Mouse (Mus musculus): ENCODE measurements at regions not wholly inside any gene's neighbourhood (a gene's known extent, or its start where the extent isn't known, plus 50 kb on each side); places are given as distances from the start of the nearest gene placed in this dataset.

GRCm38 (mm10) chr9:61670986-61671385 is 243.4 kb downstream of the Rplp1 start:
- ATAC-seq = no peak
- H3K4me3 ChIP-seq (replicated peaks; ENCODE audit: low read length) = no peak overlapping the region

GRCm38 (mm10) chr9:61669729-61670520 is 244.4 kb downstream of the Rplp1 start:
- H3K4me3 ChIP-seq (replicated peaks; ENCODE audit: low read length) = no peak overlapping the region
- no peaks in the 10 kb centered on the region for H3K4me1 ChIP-seq (replicated peaks; ENCODE audit: control insufficient read depth, insufficient read depth, low read length)
- no peaks in the 10 kb centered on the region for H3K27me3 ChIP-seq (replicated peaks; ENCODE audit: control insufficient read depth, insufficient read depth, low read length)
- H3K9me3 ChIP-seq (ENCODE audit: control insufficient read depth, low read length) = no peaks in the 10 kb centered on the region
- no peak overlapping the region for H3K9ac ChIP-seq (replicated peaks; ENCODE audit: low read depth, low read length)
- no peak for ATAC-seq
- no peaks in the 10 kb centered on the region for H3K36me3 ChIP-seq (ENCODE audit: control insufficient read depth, insufficient read depth)
- no peak overlapping the region for H3K4me2 ChIP-seq (ENCODE audit: low read length)
- 45% methylated on average over 10 of the region's 10 CpGs for WGBS
- H3K27ac ChIP-seq (ENCODE audit: low read length) = no peak overlapping the region

More at GRCm38 (mm10) chr9:61670986-61671385, 243.4 kb downstream of the Rplp1 start:
- Histone ChIP-seq H3K9ac (replicated peaks; ENCODE audit: low read depth, low read length) (no peak overlapping the region), H3K27ac (ENCODE audit: low read length) (no peak overlapping the region), H3K9me3 (ENCODE audit: control insufficient read depth, low read length) (no peaks in the 10 kb centered on the region), H3K27me3 (replicated peaks; ENCODE audit: control insufficient read depth, insufficient read depth, low read length) (no peaks in the 10 kb centered on the region), H3K36me3 (ENCODE audit: control insufficient read depth, insufficient read depth) (no peaks in the 10 kb centered on the region), H3K4me2 (ENCODE audit: low read length) (no peak overlapping the region), H3K4me1 (replicated peaks; ENCODE audit: control insufficient read depth, insufficient read depth, low read length) (no peaks in the 10 kb centered on the region)
- 84% methylated on average over 4 of the region's 4 CpGs for WGBS

GRCm38 (mm10) chr9:61668723-61669122 is 245.6 kb downstream of the Rplp1 start:
- no peaks in the 10 kb centered on the region for H3K9me3 ChIP-seq (ENCODE audit: control insufficient read depth, low read length)
- ATAC-seq = no peak
- no peak overlapping the region for H3K27ac ChIP-seq (ENCODE audit: low read length)
- H3K4me2 ChIP-seq (ENCODE audit: low read length) = no peak overlapping the region
- 67% methylated on average over 8 of the region's 8 CpGs for WGBS
- H3K9ac ChIP-seq (replicated peaks; ENCODE audit: low read depth, low read length) = no peak overlapping the region
- H3K4me1 ChIP-seq (replicated peaks; ENCODE audit: control insufficient read depth, insufficient read depth, low read length) = no peaks in the 10 kb centered on the region
- H3K4me3 ChIP-seq (replicated peaks; ENCODE audit: low read length) = no peak overlapping the region
- H3K36me3 ChIP-seq (ENCODE audit: control insufficient read depth, insufficient read depth) = no peaks in the 10 kb centered on the region
- no peaks in the 10 kb centered on the region for H3K27me3 ChIP-seq (replicated peaks; ENCODE audit: control insufficient read depth, insufficient read depth, low read length)

GRCm38 (mm10) chr9:61668157-61668697 is 246.1 kb downstream of the Rplp1 start:
- Histone ChIP-seq H3K4me3 (replicated peaks; ENCODE audit: low read length) (no peak overlapping the region), H3K36me3 (ENCODE audit: control insufficient read depth, insufficient read depth) (no peaks in the 10 kb centered on the region), H3K27me3 (replicated peaks; ENCODE audit: control insufficient read depth, insufficient read depth, low read length) (no peaks in the 10 kb centered on the region), H3K9ac (replicated peaks; ENCODE audit: low read depth, low read length) (no peak overlapping the region), H3K4me1 (replicated peaks; ENCODE audit: control insufficient read depth, insufficient read depth, low read length) (no peaks in the 10 kb centered on the region), H3K9me3 (ENCODE audit: control insufficient read depth, low read length) (no peaks in the 10 kb centered on the region), H3K27ac (ENCODE audit: low read length) (no peak overlapping the region), H3K4me2 (ENCODE audit: low read length) (no peak overlapping the region)
- WGBS = 75% methylated on average over 1 of the region's 1 CpGs
- ATAC-seq = no peak

- Histone ChIP-seq H3K4me2 (ENCODE audit: low read length) (no peak overlapping the region), H3K27me3 (replicated peaks; ENCODE audit: control insufficient read depth, insufficient read depth, low read length) (no peaks in the 10 kb centered on the region), H3K4me3 (replicated peaks; ENCODE audit: low read length) (no peak overlapping the region), H3K9ac (replicated peaks; ENCODE audit: low read depth, low read length) (no peak overlapping the region), H3K36me3 (ENCODE audit: control insufficient read depth, insufficient read depth) (no peaks in the 10 kb centered on the region), H3K27ac (ENCODE audit: low read length) (no peak overlapping the region), H3K9me3 (ENCODE audit: control insufficient read depth, low read length) (no peaks in the 10 kb centered on the region), H3K4me1 (replicated peaks; ENCODE audit: control insufficient read depth, insufficient read depth, low read length) (no peaks in the 10 kb centered on the region)
- WGBS = 43% methylated on average over 4 of the region's 4 CpGs
- no peak for ATAC-seq
Measured at GRCm38 (mm10) chr9:61667453-61668074, 246.8 kb downstream of the Rplp1 start.

- 99% methylated on average over 3 of the region's 3 CpGs for WGBS
- no peak for ATAC-seq
Measured at GRCm38 (mm10) chr9:61666761-61667332, 247.5 kb downstream of the Rplp1 start.

GRCm38 (mm10) chr9:61666118-61666517 is 248.2 kb downstream of the Rplp1 start:
- no peak overlapping the region for H3K4me2 ChIP-seq (ENCODE audit: low read length)
- H3K4me1 ChIP-seq (replicated peaks; ENCODE audit: control insufficient read depth, insufficient read depth, low read length) = no peaks in the 10 kb centered on the region
- H3K27ac ChIP-seq (ENCODE audit: low read length) = no peak overlapping the region
- ATAC-seq = no peak
- no peaks in the 10 kb centered on the region for H3K27me3 ChIP-seq (replicated peaks; ENCODE audit: control insufficient read depth, insufficient read depth, low read length)
- WGBS = 89% methylated on average over 6 of the region's 6 CpGs
- H3K9me3 ChIP-seq (ENCODE audit: control insufficient read depth, low read length) = no peaks in the 10 kb centered on the region
- no peaks in the 10 kb centered on the region for H3K36me3 ChIP-seq (ENCODE audit: control insufficient read depth, insufficient read depth)
- no peak overlapping the region for H3K4me3 ChIP-seq (replicated peaks; ENCODE audit: low read length)
- no peak overlapping the region for H3K9ac ChIP-seq (replicated peaks; ENCODE audit: low read depth, low read length)

More at GRCm38 (mm10) chr9:61666761-61667332, 247.5 kb downstream of the Rplp1 start:
- H3K9ac ChIP-seq (replicated peaks; ENCODE audit: low read depth, low read length) = no peak overlapping the region
- no peaks in the 10 kb centered on the region for H3K4me1 ChIP-seq (replicated peaks; ENCODE audit: control insufficient read depth, insufficient read depth, low read length)
- H3K27ac ChIP-seq (ENCODE audit: low read length) = no peak overlapping the region
- H3K9me3 ChIP-seq (ENCODE audit: control insufficient read depth, low read length) = no peaks in the 10 kb centered on the region
- no peaks in the 10 kb centered on the region for H3K27me3 ChIP-seq (replicated peaks; ENCODE audit: control insufficient read depth, insufficient read depth, low read length)
- no peaks in the 10 kb centered on the region for H3K36me3 ChIP-seq (ENCODE audit: control insufficient read depth, insufficient read depth)
- no peak overlapping the region for H3K4me2 ChIP-seq (ENCODE audit: low read length)
- no peak overlapping the region for H3K4me3 ChIP-seq (replicated peaks; ENCODE audit: low read length)

- H3K4me2 ChIP-seq (ENCODE audit: low read length) = no peak overlapping the region
- H3K9me3 ChIP-seq (ENCODE audit: control insufficient read depth, low read length) = no peaks in the 10 kb centered on the region
- H3K9ac ChIP-seq (replicated peaks; ENCODE audit: low read depth, low read length) = no peak overlapping the region
- H3K27ac ChIP-seq (ENCODE audit: low read length) = no peak overlapping the region
- H3K27me3 ChIP-seq (replicated peaks; ENCODE audit: control insufficient read depth, insufficient read depth, low read length) = no peaks in the 10 kb centered on the region
- H3K36me3 ChIP-seq (ENCODE audit: control insufficient read depth, insufficient read depth) = no peaks in the 10 kb centered on the region
- H3K4me3 ChIP-seq (replicated peaks; ENCODE audit: low read length) = no peak overlapping the region
- 89% methylated on average over 5 of the region's 5 CpGs for WGBS
- ATAC-seq = no peak
- H3K4me1 ChIP-seq (replicated peaks; ENCODE audit: control insufficient read depth, insufficient read depth, low read length) = no peaks in the 10 kb centered on the region
Measured at GRCm38 (mm10) chr9:61665254-61665653, 249.1 kb downstream of the Rplp1 start.

- 89% methylated on average over 10 of the region's 10 CpGs for WGBS
- Histone ChIP-seq H3K27me3 (replicated peaks; ENCODE audit: control insufficient read depth, insufficient read depth, low read length) (no peaks in the 10 kb centered on the region), H3K9ac (replicated peaks; ENCODE audit: low read depth, low read length) (no peak overlapping the region), H3K4me2 (ENCODE audit: low read length) (no peak overlapping the region), H3K9me3 (ENCODE audit: control insufficient read depth, low read length) (no peaks in the 10 kb centered on the region), H3K4me1 (replicated peaks; ENCODE audit: control insufficient read depth, insufficient read depth, low read length) (no peaks in the 10 kb centered on the region), H3K36me3 (ENCODE audit: control insufficient read depth, insufficient read depth) (no peaks in the 10 kb centered on the region), H3K27ac (ENCODE audit: low read length) (no peak overlapping the region), H3K4me3 (replicated peaks; ENCODE audit: low read length) (no peak overlapping the region)
- ATAC-seq = no peak
Measured at GRCm38 (mm10) chr9:61664000-61664622, 250.2 kb downstream of the Rplp1 start.

Data from forebrain, embryonic 16.5 days (tissue).